Mouse (Mus musculus): ENCODE data around the gene Morn4. TPM values are rescaled to one million over a fixed set of nuclear protein-coding genes. Genes with fewer than 3 reads are reported as not detected.

The Morn4 gene
- polyA plus RNA-seq, 1 experiment, result 1.4 TPM

GRCm38 (mm10) chr19:42050251-42050650 is 35.9 kb downstream of the Morn4 start:
- 71% methylated on average over 1 of the region's 1 CpGs for WGBS
- H3K27ac ChIP-seq (ENCODE audit: control insufficient read depth, insufficient read depth, low read depth, low read length, poor library complexity), result no peak overlapping the region

GRCm38 (mm10) chr19:42045269-42046102 is 40.7 kb downstream of the Morn4 start, which contains the start of gene Hoga1:
Gene Hoga1, plus strand, starts transcription at chr19:42045610.
- WGBS, result 35% methylated on average over 23 of the region's 23 CpGs
- Histone ChIP-seq H3K4me1 (ENCODE audit: control insufficient read depth, insufficient read depth, low read length) (peaks cover 2% of the 10 kb centered on the region; the same call in 1 of the 2 replicates), H3K27ac (ENCODE audit: control insufficient read depth, insufficient read depth, low read depth, low read length, poor library complexity) (no peak within 1 kb of the TSS), H3K4me3 (replicated peaks; ENCODE audit: control insufficient read depth, low read depth, low read length) (no peak within 1 kb of the TSS)
- no peak for TF ChIP-seq POLR2A (IDR thresholded peaks at IDR 0.05; ENCODE audit: borderline replicate concordance, control insufficient read depth, low read depth, low read length)
- peak; percentile 74 for TF ChIP-seq CTCF (IDR thresholded peaks at IDR 0.05; ENCODE audit: control insufficient read depth, insufficient read depth, low read length)

More at GRCm38 (mm10) chr19:42050251-42050650, 35.9 kb downstream of the Morn4 start:
- TF ChIP-seq POLR2A (IDR thresholded peaks at IDR 0.05; ENCODE audit: borderline replicate concordance, control insufficient read depth, low read depth, low read length) (no peak), CTCF (IDR thresholded peaks at IDR 0.05; ENCODE audit: control insufficient read depth, insufficient read depth, low read length) (no peak)
- Histone ChIP-seq H3K4me3 (replicated peaks; ENCODE audit: control insufficient read depth, low read depth, low read length) (no peak overlapping the region), H3K4me1 (ENCODE audit: control insufficient read depth, insufficient read depth, low read length) (no peaks in the 10 kb centered on the region)

- peaks cover 2% of the 10 kb centered on the region; the same call in 1 of the 2 replicates for H3K4me1 ChIP-seq (ENCODE audit: control insufficient read depth, insufficient read depth, low read length)
- no peak for TF ChIP-seq CTCF (IDR thresholded peaks at IDR 0.05; ENCODE audit: control insufficient read depth, insufficient read depth, low read length)
- TF ChIP-seq POLR2A (IDR thresholded peaks at IDR 0.05; ENCODE audit: borderline replicate concordance, control insufficient read depth, low read depth, low read length), result no peak
- H3K27ac ChIP-seq (ENCODE audit: control insufficient read depth, insufficient read depth, low read depth, low read length, poor library complexity), result no peak overlapping the region
- no peak overlapping the region for H3K4me3 ChIP-seq (replicated peaks; ENCODE audit: control insufficient read depth, low read depth, low read length)
- 92% methylated on average over 6 of the region's 6 CpGs for WGBS
These were observed 42.2 kb downstream of the Morn4 start for GRCm38 (mm10) chr19:42043988-42044387.

GRCm38 (mm10) chr19:42038310-42038709 is 47.8 kb downstream of the Morn4 start:
- 82% methylated on average over 12 of the region's 12 CpGs for WGBS

GRCm38 (mm10) chr19:42037167-42037702 is 48.9 kb downstream of the Morn4 start:
- no peak for TF ChIP-seq CTCF (IDR thresholded peaks at IDR 0.05; ENCODE audit: control insufficient read depth, insufficient read depth, low read length)
- no peak for TF ChIP-seq POLR2A (IDR thresholded peaks at IDR 0.05; ENCODE audit: borderline replicate concordance, control insufficient read depth, low read depth, low read length)
- no peak overlapping the region for H3K4me3 ChIP-seq (replicated peaks; ENCODE audit: control insufficient read depth, low read depth, low read length)
- no peaks in the 10 kb centered on the region for H3K4me1 ChIP-seq (ENCODE audit: control insufficient read depth, insufficient read depth, low read length)
- 75% methylated on average over 11 of the region's 11 CpGs for WGBS
- H3K27ac ChIP-seq (ENCODE audit: control insufficient read depth, insufficient read depth, low read depth, low read length, poor library complexity), result no peak overlapping the region

More at GRCm38 (mm10) chr19:42038310-42038709, 47.8 kb downstream of the Morn4 start:
- TF ChIP-seq POLR2A (IDR thresholded peaks at IDR 0.05; ENCODE audit: borderline replicate concordance, control insufficient read depth, low read depth, low read length) (no peak), CTCF (IDR thresholded peaks at IDR 0.05; ENCODE audit: control insufficient read depth, insufficient read depth, low read length) (no peak)
- no peaks in the 10 kb centered on the region for H3K4me1 ChIP-seq (ENCODE audit: control insufficient read depth, insufficient read depth, low read length)
- no peak overlapping the region for H3K27ac ChIP-seq (ENCODE audit: control insufficient read depth, insufficient read depth, low read depth, low read length, poor library complexity)
- H3K4me3 ChIP-seq (replicated peaks; ENCODE audit: control insufficient read depth, low read depth, low read length), result no peak overlapping the region

- no peaks in the 10 kb centered on the region for H3K4me1 ChIP-seq (ENCODE audit: control insufficient read depth, insufficient read depth, low read length)
- H3K4me3 ChIP-seq (replicated peaks; ENCODE audit: control insufficient read depth, low read depth, low read length), result no peak overlapping the region
- TF ChIP-seq CTCF (IDR thresholded peaks at IDR 0.05; ENCODE audit: control insufficient read depth, insufficient read depth, low read length), result no peak
- no peak for TF ChIP-seq POLR2A (IDR thresholded peaks at IDR 0.05; ENCODE audit: borderline replicate concordance, control insufficient read depth, low read depth, low read length)
- WGBS, result 91% methylated on average over 3 of the region's 3 CpGs
- H3K27ac ChIP-seq (ENCODE audit: control insufficient read depth, insufficient read depth, low read depth, low read length, poor library complexity), result no peak overlapping the region
These were observed 49.8 kb downstream of the Morn4 start for GRCm38 (mm10) chr19:42036357-42036756.

GRCm38 (mm10) chr19:42035456-42036248 is 50.5 kb downstream of the Morn4 start, which contains the start of gene Ankrd2:
Gene Ankrd2, plus strand, starts transcription at chr19:42036000.
- TF ChIP-seq POLR2A (IDR thresholded peaks at IDR 0.05; ENCODE audit: borderline replicate concordance, control insufficient read depth, low read depth, low read length) (no peak), CTCF (IDR thresholded peaks at IDR 0.05; ENCODE audit: control insufficient read depth, insufficient read depth, low read length) (peak; percentile 80)
- Histone ChIP-seq H3K4me3 (replicated peaks; ENCODE audit: control insufficient read depth, low read depth, low read length) (no peak within 1 kb of the TSS), H3K27ac (ENCODE audit: control insufficient read depth, insufficient read depth, low read depth, low read length, poor library complexity) (no peak within 1 kb of the TSS; the same call in 1 of the 2 replicates), H3K4me1 (ENCODE audit: control insufficient read depth, insufficient read depth, low read length) (no peaks in the 10 kb centered on the region)
- 62% methylated on average over 19 of the region's 19 CpGs for WGBS
